ENCODE assay signal across 19 mouse cellular contexts in the genomic region with DNA sequence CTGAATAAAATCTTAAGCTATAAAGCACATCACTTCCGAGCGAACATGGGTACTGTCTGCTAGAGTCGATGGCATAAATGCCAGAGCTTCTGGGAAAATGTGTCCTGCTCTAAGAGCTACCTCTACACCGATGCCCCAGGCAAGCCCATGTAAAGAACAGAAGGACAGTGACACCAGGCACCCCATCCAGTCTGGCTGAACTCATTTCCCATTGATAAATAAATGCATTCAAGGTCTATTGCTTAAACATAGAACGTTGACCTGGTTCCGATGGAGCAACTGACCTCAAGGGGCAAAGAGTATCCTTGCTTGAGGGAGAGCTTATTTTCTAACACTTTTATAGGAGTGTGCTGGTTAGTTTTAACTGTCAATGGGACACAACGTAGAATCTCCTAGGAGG. TPM values are rescaled to one million over a fixed set of nuclear protein-coding genes. Genes with fewer than 3 reads are reported as not detected.
"Had no signal": no experiment of that assay in that cellular context is flagged by ENCODE, and none has a peak within 500 bp of the region (broad histone marks: within the 10 kb centered on the region; RNA-seq: fewer than 3 reads in every experiment).

No protein-coding gene starts in this region.

- H3K4me3 ChIP-seq: midbrain, embryonic 10.5 days; midbrain, embryonic 12.5 days; myocyte; neural tube, embryonic 13.5 days; neural tube, embryonic 15.5 days had no signal

- H3K27ac ChIP-seq: midbrain, embryonic 10.5 days; midbrain, embryonic 12.5 days; neural tube, embryonic 13.5 days; neural tube, embryonic 15.5 days had no signal

- DNase-seq: lung, embryonic 14.5 days; lung, postnatal 10 days; lung, postnatal 4 days; midbrain, embryonic 14.5 days; retina, postnatal 1 day; right cerebral cortex, adult 18-20 months; right cerebral cortex, postnatal 25 days; right cerebral cortex, postnatal 4 days; spleen, adult 18-20 months; thymus, adult 18-20 months; thymus, postnatal 14 days; thymus, postnatal 36 days had no signal

- H3K9ac ChIP-seq: lung, embryonic 14.5 days; midbrain, embryonic 12.5 days; neural tube, embryonic 13.5 days; neural tube, embryonic 15.5 days had no signal

- H3K36me3 ChIP-seq: midbrain, embryonic 10.5 days; midbrain, embryonic 12.5 days; neural tube, embryonic 13.5 days; neural tube, embryonic 15.5 days had no signal

- H3K4me2 ChIP-seq: lung, embryonic 14.5 days; midbrain, embryonic 12.5 days; neural tube, embryonic 13.5 days; neural tube, embryonic 15.5 days had no signal

- H3K9me3 ChIP-seq: midbrain, embryonic 12.5 days; neural tube, embryonic 13.5 days; neural tube, embryonic 15.5 days had no signal

- H3K4me1 ChIP-seq: midbrain, embryonic 10.5 days; midbrain, embryonic 12.5 days had no signal

- H3K27me3 ChIP-seq: midbrain, embryonic 12.5 days; neural tube, embryonic 13.5 days; neural tube, embryonic 15.5 days had no signal

- ATAC-seq: midbrain, embryonic 16.5 days had no signal

RNA-seq across cellular contexts. Expression of gene Ddah1, which starts 30.6 kb away (rescaled TPM):
- total RNA-seq: megakaryocyte, adult 5-6 weeks had no signal
